Mouse (Mus musculus): ENCODE data around the gene Med19.

DNA sequence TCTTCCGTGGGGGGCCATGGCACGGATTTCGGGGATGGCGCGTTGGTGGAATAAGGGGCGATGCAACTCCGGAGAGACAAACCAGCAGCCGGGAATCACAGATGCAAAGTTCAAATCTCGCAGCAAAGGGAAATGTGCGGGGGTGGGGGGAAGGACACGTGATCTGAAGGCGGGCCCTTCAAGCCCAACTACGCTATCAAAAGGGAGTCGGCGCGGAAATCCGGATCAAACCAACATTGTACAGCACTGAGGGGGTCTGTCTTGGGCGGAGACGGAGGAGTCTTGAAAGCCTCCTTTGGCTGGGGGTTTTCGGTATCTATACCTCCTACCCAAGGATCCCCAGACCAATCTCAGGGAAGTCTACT is 7.7 kb upstream of the Med19 start, which contains the start of gene Selenoh:
- TF ChIP-seq CTCF (IDR thresholded peaks at IDR 0.05; ENCODE audit: low read depth), result no peak
- TF ChIP-seq EP300 (IDR thresholded peaks at IDR 0.05; ENCODE audit: low read depth), result peak; percentile 60; the same call in 1 of the 2 replicates
